Comparison of ENCODE assay signal across 34 mouse cellular contexts in the genomic region with DNA sequence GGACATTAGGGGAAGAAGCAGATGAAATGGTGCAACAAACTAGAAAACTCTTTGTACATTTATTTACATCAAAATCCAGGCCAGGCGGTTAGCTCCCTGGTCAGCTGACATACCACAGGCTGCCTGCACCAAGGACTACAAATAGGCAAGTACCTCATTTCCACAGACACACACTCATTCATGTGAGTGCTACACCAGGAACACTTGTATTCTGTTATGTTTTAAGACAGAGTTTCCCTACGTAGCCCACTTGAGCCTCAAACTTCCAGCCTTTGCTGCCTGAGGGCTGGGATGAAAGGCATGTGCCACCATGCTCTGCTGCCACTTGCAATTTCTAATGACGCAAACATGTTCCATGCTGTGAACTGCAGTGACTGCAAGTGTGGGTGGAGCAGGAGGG.
"Had no signal": no experiment of that assay in that cellular context is flagged by ENCODE, and none has a peak within 500 bp of the region (broad histone marks: within the 10 kb centered on the region; RNA-seq: fewer than 3 reads in every experiment).

No protein-coding gene starts in this region.

- H3K9ac ChIP-seq: heart, embryonic 12.5 days; heart, embryonic 13.5 days; heart, embryonic 15.5 days; hindbrain, embryonic 12.5 days; hindbrain, embryonic 13.5 days; hindbrain, embryonic 14.5 days; hindbrain, embryonic 15.5 days; intestine, embryonic 15.5 days; kidney, embryonic 15.5 days had no signal

- ATAC-seq: hindbrain, embryonic 16.5 days; hindbrain, postnatal 0 days; inflammation-experienced regulatory T-cells, adult 6 months; intestine, embryonic 15.5 days; intestine, embryonic 16.5 days; intestine, postnatal 0 days had no signal

- H3K9me3 ChIP-seq: heart, embryonic 10.5 days; heart, embryonic 12.5 days; heart, embryonic 13.5 days; heart, embryonic 15.5 days; hindbrain, embryonic 10.5 days; hindbrain, embryonic 12.5 days; hindbrain, embryonic 13.5 days; hindbrain, embryonic 15.5 days; intestine, embryonic 15.5 days; kidney, embryonic 15.5 days had no signal

- H3K27ac ChIP-seq: heart, embryonic 10.5 days; heart, embryonic 13.5 days; heart, embryonic 15.5 days; hindbrain, embryonic 10.5 days; hindbrain, embryonic 12.5 days; hindbrain, embryonic 13.5 days; hindbrain, embryonic 14.5 days; hindbrain, embryonic 15.5 days; hindbrain, postnatal 0 days; intestine, embryonic 15.5 days; kidney, embryonic 15.5 days; kidney, postnatal 0 days; layer of hippocampus, adult 2 months had no signal

- H3K4me2 ChIP-seq: heart, embryonic 11.5 days; heart, embryonic 12.5 days; heart, embryonic 13.5 days; heart, embryonic 15.5 days; hindbrain, embryonic 12.5 days; hindbrain, embryonic 13.5 days; hindbrain, embryonic 14.5 days; hindbrain, embryonic 15.5 days; intestine, embryonic 15.5 days; kidney, embryonic 15.5 days had no signal

- DNase-seq: heart, postnatal 10 days; heart, postnatal 14 days; heart, postnatal 36 days; heart, postnatal 4 days; kidney, adult 11 months; kidney, adult 18-20 months; kidney, adult 2 months; kidney, adult 8-10 months; kidney, adult 9 months; kidney, postnatal 10 days; kidney, postnatal 14 days; kidney, postnatal 25 days; kidney, postnatal 36 days; kidney, postnatal 4 days; layer of hippocampus, adult 9-11 months had no signal

- H3K27me3 ChIP-seq: heart, embryonic 12.5 days; heart, embryonic 13.5 days; heart, embryonic 15.5 days; hindbrain, embryonic 12.5 days; hindbrain, embryonic 13.5 days; hindbrain, embryonic 15.5 days; intestine, embryonic 15.5 days; kidney, embryonic 15.5 days had no signal

- H3K4me3 ChIP-seq: heart, embryonic 10.5 days; heart, embryonic 12.5 days; heart, embryonic 13.5 days; heart, embryonic 15.5 days; hindbrain, embryonic 10.5 days; hindbrain, embryonic 12.5 days; hindbrain, embryonic 13.5 days; hindbrain, embryonic 15.5 days; intestine, embryonic 15.5 days; kidney, embryonic 15.5 days; layer of hippocampus, adult 2 months had no signal
